Mouse (Mus musculus) olfactory bulb, adult 2 months (tissue): ENCODE measurements at regions not wholly inside any gene's neighbourhood (a gene's known extent, or its start where the extent isn't known, plus 50 kb on each side); places are given as distances from the start of the nearest gene placed in this dataset.

ENCODE experiments used
- CTCF ChIP-seq: fragments of 200-500 bp; IDR thresholded peaks from 2 replicates; pipeline ENCODE4 v1.5.1; 2012; ENCODE audit warnings: low read depth, mild to moderate bottlenecking, low read length, moderate library complexity; ENCODE audit not compliant: insufficient read depth
- POLR2A ChIP-seq: fragments of 200-500 bp; IDR thresholded peaks from 2 replicates; pipeline ENCODE4 v1.6.1; 2012; ENCODE audit warnings: mild to moderate bottlenecking, low read depth, low read length, moderate library complexity; ENCODE audit not compliant: insufficient read depth

DNA sequence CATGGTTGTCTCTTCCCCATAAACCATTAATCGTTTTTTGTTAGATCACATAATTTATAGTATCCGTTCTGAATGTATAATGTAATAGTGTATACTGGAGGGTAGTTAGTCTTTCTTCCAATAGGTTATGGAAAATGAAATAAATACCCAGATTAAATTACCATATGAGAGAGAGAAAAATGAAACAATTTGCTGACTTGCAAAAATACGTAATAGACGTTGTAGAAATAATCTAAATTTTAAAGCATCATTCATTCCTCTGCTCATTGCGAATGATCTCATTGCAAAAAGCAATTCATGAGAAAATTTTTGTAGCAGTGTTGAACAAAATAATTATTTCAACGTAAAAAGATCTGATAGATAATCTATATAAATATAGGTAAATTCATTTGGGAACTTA lies 185.2 kb upstream of the Sp4 start:
- no peak for TF ChIP-seq CTCF
- TF ChIP-seq POLR2A = no peak
